Mouse (Mus musculus): ENCODE data around the gene Olfr606.

DNA sequence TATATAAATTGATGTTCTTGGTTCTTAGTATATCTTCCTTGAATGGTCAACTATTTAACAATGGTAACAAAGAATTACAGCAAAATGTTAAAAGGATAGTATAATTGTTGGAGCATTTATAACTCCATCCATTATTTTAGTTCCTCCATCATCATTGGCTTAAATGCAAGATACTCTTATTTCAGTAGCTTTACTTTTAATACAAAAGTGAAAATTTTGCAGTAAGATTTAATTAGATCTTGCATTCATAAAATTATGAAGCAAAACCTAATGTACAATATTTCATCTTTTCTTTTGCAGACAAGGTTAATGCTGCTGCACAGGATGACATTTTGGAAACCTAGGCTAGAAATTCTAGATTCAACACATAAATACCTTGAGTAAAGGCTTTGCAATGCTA lies 20.7 kb downstream of the Olfr606 start, which contains the start of gene Olfr608:
- TF ChIP-seq POLR2A (IDR thresholded peaks at IDR 0.05; ENCODE audit: borderline replicate concordance, low read depth, low read length) = no peak
- TF ChIP-seq CTCF (IDR thresholded peaks at IDR 0.05; ENCODE audit: low read depth, low read length) = no peak
